Mouse (Mus musculus) T-cell, adult 2 months (primary cell): Measurements from ENCODE around the gene Eral1.
A peak's percentile ranks its signal among the peaks of the same experiment; 100 is the strongest.

Experiments used
- DNase-seq: peaks from one replicate; pipeline ENCODE4 v3.0.0; 2022; ENCODE audit warnings: low spot score

The Eral1 gene

GRCm38 (mm10) chr11:78037831-78038752, 42.1 kb downstream of the Eral1 start, which contains the start of gene Flot2:
Flot2 (plus strand) TSS chr11:78037931.
- DNase-seq = peak; percentile 43

GRCm38 (mm10) chr11:78036791-78037190, 43.4 kb downstream of the Eral1 start:
- DNase-seq = no peak

- DNase-seq = no peak
Measured at GRCm38 (mm10) chr11:78033931-78034617, 46.1 kb downstream of the Eral1 start.

- DNase-seq = no peak
Measured at GRCm38 (mm10) chr11:78032809-78033195, 47.4 kb downstream of the Eral1 start.

- DNase-seq = peak; percentile 87
Measured at GRCm38 (mm10) chr11:78031947-78032808, 48.0 kb downstream of the Eral1 start, which contains the start of gene Dhrs13. Dhrs13 (plus strand) TSS chr11:78032280.

GRCm38 (mm10) chr11:78031389-78031788, 48.8 kb downstream of the Eral1 start:
- no peak for DNase-seq

- DNase-seq = no peak
Measured at GRCm38 (mm10) chr11:78030600-78030999, 49.6 kb downstream of the Eral1 start.

GRCm38 (mm10) chr11:78029240-78029639, 50.9 kb downstream of the Eral1 start:
- DNase-seq = no peak

GRCm38 (mm10) chr11:78023607-78024006, 56.6 kb downstream of the Eral1 start:
- peak; percentile 26 for DNase-seq
